Mouse (Mus musculus) layer of hippocampus, adult 2 months (tissue): ENCODE data around the gene Syngr4. TPM values are rescaled to one million over a fixed set of nuclear protein-coding genes. Genes with fewer than 3 reads are reported as not detected.

Experiments used
- DNase-seq, 2 experiments: peaks; one replicate each; pipeline ENCODE4 v3.0.0; 2022; ENCODE audit warnings: low spot score in 2 of 2
- H3K27ac ChIP-seq: fragments of 200-600 bp; 2 replicates; pipeline ENCODE4 v1.8.1; 2022
- H3K4me3 ChIP-seq: fragments of 200-600 bp; 2 replicates; pipeline ENCODE4 v1.8.1; 2022; ENCODE audit warnings: mild to moderate bottlenecking
- CTCF ChIP-seq: fragments of 200-600 bp; conservative IDR thresholded peaks from 2 replicates; pipeline ENCODE4 v1.8.1; 2022; ENCODE audit warnings: antibody characterized with exemption, mild to moderate bottlenecking, moderate library complexity
- total RNA-seq, 2 experiments: library from RNA; stranded (reverse); gene quantifications; 2 replicates each; pipeline ENCODE4 v1.2.3; 2021

The Syngr4 gene
- total RNA-seq, 2 experiments from 2014 or later = not detected

DNA sequence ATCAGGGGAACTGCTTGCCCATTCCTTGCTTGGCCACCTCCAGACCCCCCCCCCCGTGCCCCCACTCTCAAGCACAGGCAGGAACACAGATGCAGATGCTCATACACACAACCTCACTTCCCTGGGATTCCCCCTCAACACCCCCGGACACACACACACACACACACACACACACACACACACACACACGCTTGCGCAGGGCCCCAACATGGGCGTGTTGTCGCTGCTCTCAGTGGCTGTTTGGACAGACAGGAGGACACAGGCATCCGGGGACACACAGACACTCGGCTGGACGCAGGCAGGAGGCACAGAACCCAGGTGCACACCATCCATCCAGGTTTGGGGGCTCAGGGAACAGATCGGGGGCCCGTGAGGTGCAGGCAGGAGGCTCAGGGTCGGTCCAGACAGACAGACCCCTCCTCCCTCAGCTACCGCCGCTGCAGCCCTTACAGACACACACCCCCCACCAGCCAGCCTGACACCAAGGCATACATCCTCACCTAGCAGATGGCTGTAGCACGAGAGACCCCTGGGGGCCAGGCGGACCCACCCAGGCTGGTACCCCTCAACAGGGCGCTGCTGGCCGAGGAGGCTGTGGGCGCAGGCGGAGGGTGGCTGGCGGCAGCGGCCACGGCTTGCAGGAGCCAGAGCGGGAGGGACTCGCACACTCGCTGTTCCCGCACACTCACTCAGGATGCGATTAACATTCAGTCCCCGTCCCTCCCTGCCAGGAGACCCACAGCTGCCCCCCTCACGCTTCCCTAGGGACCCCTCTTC, 26.0 kb downstream of the Syngr4 start:
- H3K4me3 ChIP-seq = peak overlapping the region; percentile 39
- peak overlapping the region; percentile 39; the same call in 1 of the 2 replicates for H3K27ac ChIP-seq
- DNase-seq = no peak
- no peak for TF ChIP-seq CTCF

DNA sequence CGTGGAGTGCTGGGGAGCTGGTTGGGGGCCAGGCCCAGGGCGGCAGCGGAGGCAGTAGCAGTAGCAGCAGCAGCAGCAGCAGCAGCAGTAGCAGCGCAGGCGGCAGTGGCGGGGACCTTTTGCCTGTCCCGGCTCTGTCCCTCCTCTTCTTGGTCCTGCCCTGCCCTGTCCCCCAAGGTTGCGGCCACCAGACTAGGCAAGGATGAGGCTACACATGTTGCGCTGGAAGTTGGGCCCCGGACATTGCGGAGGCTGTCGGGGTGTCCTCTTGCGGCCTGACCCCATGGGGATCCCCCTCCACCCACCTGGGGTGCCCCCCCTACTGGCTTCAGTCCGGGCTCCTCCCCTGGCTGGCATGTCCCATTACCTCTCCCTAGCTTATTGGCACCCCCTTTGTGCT, 26.7 kb downstream of the Syngr4 start:
- H3K4me3 ChIP-seq = peak overlapping the region; percentile 24
- TF ChIP-seq CTCF = no peak
- no peak for DNase-seq
- H3K27ac ChIP-seq = no peak overlapping the region

DNA sequence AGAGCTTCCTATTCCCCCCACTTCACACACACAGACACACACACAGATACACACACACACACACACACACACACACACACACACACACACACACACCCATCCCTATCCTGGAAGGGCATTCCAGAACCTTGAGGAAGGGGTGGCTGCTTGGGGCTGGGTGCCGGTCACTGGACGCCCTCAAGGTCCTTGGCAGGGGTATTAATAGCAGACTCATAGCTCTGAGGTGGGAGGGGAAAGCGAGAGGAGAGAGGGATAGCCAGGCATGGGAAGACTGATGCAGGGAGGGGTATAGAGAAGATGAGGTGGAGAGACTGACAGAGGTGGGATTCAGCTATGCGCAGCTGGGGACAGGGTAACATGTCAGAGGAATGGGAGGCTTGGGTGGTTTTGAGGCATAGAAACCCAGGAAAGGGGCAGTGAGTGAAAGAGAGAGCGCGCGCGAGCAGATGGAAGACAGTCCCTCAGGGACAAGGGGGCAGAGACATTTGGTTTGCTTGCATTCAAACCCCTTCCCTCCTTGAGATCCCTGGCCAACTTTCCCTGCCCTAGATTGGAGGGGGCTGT, 27.3 kb downstream of the Syngr4 start:
- H3K27ac ChIP-seq = no peak overlapping the region

DNA sequence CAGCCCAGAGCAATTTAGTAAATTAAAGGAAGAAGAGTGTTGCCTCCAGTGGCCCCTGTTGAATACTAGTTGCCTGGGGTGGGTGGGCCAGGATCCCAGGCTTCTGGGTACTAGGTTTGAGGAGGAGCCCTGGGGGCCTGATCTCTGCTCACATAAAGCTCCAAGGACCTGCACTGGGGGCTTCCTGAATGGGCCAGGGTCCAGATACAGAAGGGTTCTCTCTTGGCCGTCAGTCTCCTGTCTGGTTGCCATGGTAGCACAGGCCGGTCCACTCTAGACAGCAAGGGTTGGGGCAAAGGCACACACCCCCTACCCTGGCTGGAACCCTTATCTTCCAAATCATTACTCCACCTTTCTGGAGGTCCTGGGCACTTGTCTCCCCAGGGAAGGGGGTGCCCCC, 28.6 kb downstream of the Syngr4 start:
- no peak for TF ChIP-seq CTCF
- DNase-seq = no peak
- Histone ChIP-seq H3K27ac (no peak overlapping the region), H3K4me3 (no peak overlapping the region)

More for the DNA sequence above, 27.3 kb downstream of the Syngr4 start:
- H3K4me3 ChIP-seq = no peak overlapping the region; the same call in 1 of the 2 replicates
- TF ChIP-seq CTCF = no peak
- DNase-seq = no peak

DNA sequence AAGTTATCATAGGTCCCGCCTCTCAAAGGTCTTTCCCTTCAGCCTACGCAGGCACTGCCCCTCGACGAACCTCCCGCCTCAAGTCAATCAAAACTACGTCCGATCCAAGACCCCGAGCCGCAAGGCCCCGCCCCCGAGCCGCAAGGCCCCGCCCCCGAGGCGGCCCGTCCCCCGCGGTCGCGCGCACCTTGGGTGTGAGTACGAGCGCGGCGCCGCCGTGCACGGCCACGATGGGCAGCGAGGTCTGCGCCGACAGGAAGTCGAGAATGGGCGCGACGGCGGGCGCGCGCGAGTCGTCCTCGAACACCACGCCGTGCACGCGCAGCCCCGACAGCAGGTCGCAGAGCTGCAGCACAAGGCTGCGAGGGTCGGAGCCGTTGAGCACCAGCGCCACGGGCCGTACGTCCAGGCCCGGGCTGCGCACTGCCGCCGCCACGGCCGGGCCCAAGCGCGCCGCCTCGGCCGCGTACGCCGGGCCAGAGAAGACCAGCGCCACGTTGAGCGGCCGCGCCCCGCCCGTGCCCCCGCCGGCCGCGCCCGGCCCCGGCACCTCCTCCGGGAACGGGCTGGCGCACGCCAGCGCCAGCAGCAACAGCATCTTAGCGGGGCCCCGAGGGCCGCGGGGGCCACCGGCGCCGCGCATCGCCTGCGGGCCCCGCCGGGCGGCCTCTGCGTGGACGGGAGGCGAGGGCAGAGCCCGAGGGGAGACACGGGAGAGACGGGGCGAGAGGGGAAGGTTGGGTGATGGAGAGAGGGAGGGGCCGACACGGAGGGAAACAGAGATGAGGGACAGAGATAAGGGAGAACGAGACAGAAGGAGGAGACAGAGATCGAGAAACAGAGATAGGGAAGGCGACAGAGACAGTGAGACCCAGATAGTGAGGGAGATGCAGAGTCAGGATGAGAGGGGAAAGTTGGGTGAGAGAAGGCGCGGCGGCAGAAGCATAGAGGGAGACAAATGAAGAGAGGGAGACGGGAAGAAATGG, 30.3 kb downstream of the Syngr4 start:
- H3K4me3 ChIP-seq = peak overlapping the region; percentile 55
- peak overlapping the region; percentile 65 for H3K27ac ChIP-seq
- peak; percentile 68 to 82 for DNase-seq
- no peak for TF ChIP-seq CTCF

DNA sequence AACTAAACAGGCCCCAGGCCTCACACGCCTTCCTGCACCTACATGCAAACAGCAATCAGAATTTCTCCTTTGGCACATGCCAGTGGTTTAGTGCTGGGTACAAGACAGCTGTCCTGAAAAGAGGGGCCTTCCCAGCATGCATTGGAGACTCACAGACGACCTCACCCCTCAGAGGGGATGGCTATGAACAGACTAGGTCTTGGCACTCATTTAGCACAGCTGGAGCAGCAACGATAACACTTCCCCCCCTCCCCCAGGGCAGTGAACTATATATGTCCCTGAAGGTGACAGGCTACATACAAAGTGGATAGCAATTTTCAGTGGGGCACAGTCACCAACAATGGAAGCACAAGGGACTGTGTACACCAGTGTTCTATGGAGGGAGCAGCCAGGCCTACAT, 32.1 kb downstream of the Syngr4 start:
- no peak overlapping the region for H3K4me3 ChIP-seq
- TF ChIP-seq CTCF = no peak
- DNase-seq = no peak
- H3K27ac ChIP-seq = no peak overlapping the region

DNA sequence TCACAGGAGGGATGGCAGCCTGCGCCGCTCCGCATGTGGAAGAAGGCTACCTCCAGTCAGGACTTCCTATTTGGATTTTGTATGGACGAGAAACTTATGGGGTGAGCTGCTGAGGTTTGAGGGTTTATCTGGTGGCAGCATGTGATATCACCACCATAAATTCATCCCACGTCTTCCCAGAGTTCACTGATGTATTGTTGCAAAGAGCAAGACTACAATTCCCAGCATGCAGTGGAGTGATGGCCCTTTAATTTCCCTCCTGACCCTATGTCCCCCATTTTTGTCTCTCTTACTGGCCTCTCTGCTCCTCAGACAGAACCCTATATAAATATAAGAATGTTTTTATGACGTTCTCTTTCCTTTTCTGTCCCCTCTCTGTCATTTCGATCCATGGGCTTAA, 33.7 kb downstream of the Syngr4 start:
- no peak overlapping the region for H3K27ac ChIP-seq
- H3K4me3 ChIP-seq = no peak overlapping the region

DNA sequence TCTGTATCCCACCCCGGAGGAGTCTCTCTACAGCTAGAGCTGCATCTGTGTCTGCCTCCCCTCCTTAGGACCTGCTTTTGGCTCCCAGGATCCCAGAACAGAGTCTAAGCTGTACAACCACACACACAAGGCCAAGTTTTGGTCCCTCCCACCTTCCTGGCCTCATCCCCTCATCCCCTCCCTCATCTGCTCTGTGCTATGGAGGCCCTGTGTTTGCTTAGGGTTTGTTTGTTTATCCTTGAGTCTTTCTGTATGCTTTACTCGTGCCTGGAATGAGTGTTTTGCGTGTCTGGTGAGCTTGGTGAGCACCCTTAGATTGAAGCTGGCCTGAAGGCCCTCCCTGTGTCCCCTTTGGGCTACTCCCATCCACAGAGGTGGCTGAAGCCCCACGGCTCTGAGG, 37.5 kb downstream of the Syngr4 start:
- no peak for DNase-seq
- TF ChIP-seq CTCF = no peak
- Histone ChIP-seq H3K27ac (no peak overlapping the region), H3K4me3 (no peak overlapping the region)

More for the DNA sequence above, 33.7 kb downstream of the Syngr4 start:
- no peak for DNase-seq
- TF ChIP-seq CTCF = no peak

DNA sequence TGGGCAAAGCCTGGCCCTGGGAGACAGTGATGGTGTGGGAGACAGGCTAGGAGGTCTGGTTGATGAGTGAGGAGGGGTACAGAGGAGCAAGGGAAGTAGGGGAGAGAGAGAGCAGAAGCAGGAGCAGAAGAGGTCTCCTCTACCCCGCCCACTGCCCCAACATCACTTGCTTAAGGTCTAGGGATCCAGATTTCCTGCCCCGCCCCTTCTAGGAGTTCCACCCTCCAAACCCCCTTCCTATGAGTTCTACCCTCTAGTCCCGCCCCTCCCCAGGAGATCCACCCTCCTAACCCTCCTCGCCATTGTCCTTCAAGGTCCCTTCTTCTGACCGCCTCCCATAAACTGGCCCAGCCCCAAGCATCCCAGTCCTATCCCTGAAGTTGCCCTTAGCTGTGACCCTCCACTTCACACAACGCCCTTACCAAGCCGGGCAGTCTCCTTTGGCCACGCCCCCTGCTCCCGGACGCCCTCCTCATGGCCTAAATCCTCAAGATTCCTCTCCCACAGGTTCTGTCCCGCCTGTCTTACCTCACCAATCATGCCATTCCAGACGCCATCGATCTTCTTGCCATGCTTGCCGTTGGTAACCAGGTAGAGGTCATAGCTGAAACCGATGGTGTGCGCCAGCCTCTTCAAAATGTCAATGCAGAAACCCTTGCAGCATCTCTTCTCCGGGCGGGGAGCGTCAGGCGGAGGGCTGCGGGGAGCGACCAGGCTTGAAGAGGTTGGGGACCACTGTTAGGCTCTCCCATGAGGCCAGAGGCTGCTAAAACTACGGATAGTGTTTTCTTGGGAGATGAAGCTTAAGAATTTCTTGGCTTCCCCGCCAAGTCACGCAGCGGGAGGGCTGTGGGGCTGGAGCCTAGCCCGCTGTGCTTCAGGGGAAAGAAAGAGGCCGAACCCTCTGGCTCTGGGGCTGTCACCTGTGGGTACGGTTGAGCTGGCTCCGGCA, 39.3 kb downstream of the Syngr4 start:
- DNase-seq = no peak
- no peak for TF ChIP-seq CTCF
- no peak overlapping the region for H3K27ac ChIP-seq
- H3K4me3 ChIP-seq = peak overlapping the region; percentile 46

DNA sequence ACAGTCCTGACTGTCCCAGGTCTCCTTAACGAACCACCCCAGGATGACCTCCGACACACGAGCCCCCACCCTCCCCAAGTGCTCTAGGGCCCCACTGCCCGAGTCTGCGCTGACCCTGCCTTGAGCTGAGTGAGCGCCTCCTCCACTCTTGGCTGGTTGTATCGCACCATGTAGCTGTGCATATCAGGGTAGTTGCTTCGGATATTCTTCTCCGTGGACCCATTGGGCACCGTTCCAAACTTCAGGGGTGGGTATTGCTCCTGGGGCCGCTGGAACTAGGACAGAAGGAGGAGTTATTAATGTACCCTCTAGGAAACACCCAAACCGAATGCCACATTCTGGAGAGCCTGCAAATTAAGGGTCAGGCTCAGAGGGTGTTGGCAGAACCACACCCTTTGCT, 43.4 kb downstream of the Syngr4 start:
- DNase-seq = no peak
- no peak for TF ChIP-seq CTCF
- H3K4me3 ChIP-seq = no peak overlapping the region
- no peak overlapping the region for H3K27ac ChIP-seq

DNA sequence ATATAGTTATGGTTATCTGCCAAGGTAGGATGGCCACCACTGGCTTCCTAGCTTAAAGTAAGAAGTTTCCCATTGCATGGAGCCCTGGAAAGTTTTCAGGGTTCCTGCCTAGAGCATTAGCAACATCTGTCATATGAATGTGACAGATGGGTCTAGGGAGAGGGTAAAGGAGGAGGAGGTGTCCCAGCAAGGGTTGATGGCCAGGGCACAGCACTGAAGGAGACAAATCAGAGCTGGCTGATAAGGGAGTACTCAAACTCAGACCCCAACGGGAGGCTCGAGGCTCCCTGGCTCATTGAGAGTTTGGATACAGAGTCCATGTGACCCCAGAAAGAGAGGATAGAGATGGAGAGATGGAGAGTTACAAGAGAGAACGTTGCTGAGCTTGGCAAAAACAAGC, 45.9 kb downstream of the Syngr4 start:
- no peak for TF ChIP-seq CTCF
- no peak overlapping the region for H3K4me3 ChIP-seq
- H3K27ac ChIP-seq = no peak overlapping the region
- DNase-seq = no peak

DNA sequence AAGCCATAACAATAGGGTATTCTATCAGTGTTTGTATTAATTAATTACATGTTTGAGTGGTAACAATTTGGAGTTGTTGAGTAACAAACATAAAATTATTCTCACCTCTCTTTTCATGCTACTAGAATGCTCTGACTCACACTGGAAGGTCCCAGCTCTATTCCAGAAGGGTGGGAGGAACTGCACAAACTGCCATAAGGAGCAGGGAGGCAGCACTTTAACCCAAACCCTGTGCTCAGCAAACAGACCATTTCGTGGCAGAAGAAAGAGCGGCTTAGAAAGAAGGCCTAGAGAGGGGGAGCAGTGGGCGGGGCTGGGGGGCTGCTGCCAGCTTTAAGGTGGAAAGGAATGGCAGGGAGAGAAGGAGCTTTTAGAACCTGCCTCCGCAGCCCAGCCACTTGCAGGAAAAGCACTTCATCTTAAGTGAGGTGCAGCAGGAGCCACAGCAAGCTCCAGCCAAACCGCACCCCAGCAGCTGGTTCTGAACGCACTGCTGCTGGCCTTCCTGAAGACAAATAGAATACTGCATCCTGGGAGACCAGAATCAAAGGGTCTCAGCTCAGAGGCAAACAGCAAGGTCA, 48.0 kb downstream of the Syngr4 start:
- no peak for DNase-seq
- no peak overlapping the region for H3K4me3 ChIP-seq
- no peak for TF ChIP-seq CTCF
- H3K27ac ChIP-seq = no peak overlapping the region
